Mouse (Mus musculus) heart, adult 2 months (tissue): ENCODE results near the gene Ackr3.

Experiments
- CTCF ChIP-seq: fragments of 200-600 bp; IDR thresholded peaks from 2 replicates; pipeline ENCODE4 v1.8.1; 2022; ENCODE audit warnings: antibody characterized with exemption, mild to moderate bottlenecking, moderate library complexity
- EP300 ChIP-seq: fragments of 200-500 bp; IDR thresholded peaks from 2 replicates; pipeline ENCODE4 v1.6.1; 2011; ENCODE audit warnings: low read depth, low read length, control low read depth; ENCODE audit not compliant: insufficient read depth
- POLR2A ChIP-seq: fragments of 200-500 bp; IDR thresholded peaks from 2 replicates; pipeline ENCODE4 v1.6.1; 2011; ENCODE audit warnings: mild to moderate bottlenecking, low read depth, low read length, control low read depth; ENCODE audit not compliant: insufficient read depth

- TF ChIP-seq CTCF = no peak
- TF ChIP-seq POLR2A = no peak
- TF ChIP-seq EP300 = no peak
Measured at GRCm38 (mm10) chr1:90183602-90184001, 20.2 kb upstream of the Ackr3 start.
